ENCODE assay signal across 13 mouse cellular contexts in the genomic region with DNA sequence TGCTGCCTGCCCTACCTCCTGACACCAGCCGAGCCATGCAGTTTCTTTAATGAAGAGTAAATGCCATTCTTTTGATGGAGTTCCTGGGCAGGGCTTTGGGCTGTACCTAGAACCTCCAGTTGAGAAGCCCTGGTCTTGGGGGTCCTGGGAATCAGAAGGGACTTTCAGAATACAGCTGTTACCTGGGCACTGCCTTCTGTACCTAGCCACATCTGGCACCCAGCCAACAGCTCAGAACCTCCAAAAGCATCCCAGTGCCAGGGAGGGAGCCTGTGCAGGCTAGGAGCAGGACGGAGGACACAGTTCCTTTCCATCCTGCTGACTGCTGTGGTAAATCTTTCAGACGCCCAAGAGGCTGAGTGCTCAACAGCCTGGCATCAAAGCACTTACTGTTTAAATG.
A peak's percentile ranks its signal among the peaks of the same experiment; 100 is the strongest.
DNase-seq lines count a peak whose midpoint lies in the region; ATAC-seq and TF ChIP-seq lines count a peak whose summit lies in the region.
"Had no signal": no experiment of that assay in that cellular context is flagged by ENCODE, and none has a peak within 500 bp of the region (broad histone marks: within the 10 kb centered on the region; RNA-seq: fewer than 3 reads in every experiment).

No protein-coding gene starts in this region.

- peak; percentile 2 to 3 for DNase-seq in heart, postnatal 36 days
- no peak for DNase-seq in lung, embryonic 14.5 days
- DNase-seq in lung, postnatal 36 days: no peak
- DNase-seq in urinary bladder, adult 2 months (ENCODE audit: low spot score): peak; percentile 17
- no peak for DNase-seq in urinary bladder, adult 18-20 months (ENCODE audit: low spot score in 2 of 2)
- DNase-seq in right cerebral cortex, postnatal 4 days: no peak
- DNase-seq: cerebellum, adult 8-10 months; liver, postnatal 0 days had no signal

- H3K27ac ChIP-seq in heart, embryonic 11.5 days (ENCODE audit: low read depth, low read length): no peak overlapping the region
- H3K27ac ChIP-seq in lung, embryonic 14.5 days (ENCODE audit: low read depth): peak overlapping the region; percentile 86; the same call in 1 of the 2 replicates
- H3K27ac ChIP-seq: forebrain, embryonic 15.5 days; hindbrain, embryonic 13.5 days; midbrain, embryonic 12.5 days; neural tube, embryonic 13.5 days had no signal

- ATAC-seq in heart, embryonic 11.5 days (replicated peaks; ENCODE audit: insufficient number of reproducible peaks, low FRiP score, low TSS enrichment): no peak
- ATAC-seq in lung, embryonic 14.5 days (ENCODE audit: insufficient read depth): no peak
- ATAC-seq: forebrain, embryonic 15.5 days; liver, postnatal 0 days had no signal

- H3K9me3 ChIP-seq in heart, embryonic 11.5 days (replicated peaks; ENCODE audit: control insufficient read depth, low read length): no peaks in the 10 kb centered on the region
- H3K9me3 ChIP-seq in lung, embryonic 14.5 days (ENCODE audit: low read depth, low read length): no peaks in the 10 kb centered on the region
- H3K9me3 ChIP-seq: forebrain, embryonic 15.5 days; hindbrain, embryonic 13.5 days; midbrain, embryonic 12.5 days; neural tube, embryonic 13.5 days had no signal

- TF ChIP-seq CTCF in lung, embryonic 14.5 days (IDR thresholded peaks at IDR 0.05; ENCODE audit: low read depth): no peak

- H3K9ac ChIP-seq in heart, embryonic 11.5 days (ENCODE audit: low read depth, low read length): no peak overlapping the region
- no peak overlapping the region for H3K9ac ChIP-seq in lung, embryonic 14.5 days
- H3K9ac ChIP-seq: forebrain, embryonic 15.5 days; hindbrain, embryonic 13.5 days; liver, postnatal 0 days; midbrain, embryonic 12.5 days had no signal

- peaks cover 33% of the 10 kb centered on the region for H3K4me1 ChIP-seq in heart, embryonic 11.5 days (ENCODE audit: control insufficient read depth, insufficient read depth, low read length)
- H3K4me1 ChIP-seq in lung, embryonic 14.5 days (ENCODE audit: insufficient read depth): peaks cover 34% of the 10 kb centered on the region

- WGBS in heart, embryonic 11.5 days (ENCODE audit: insufficient replicate concordance): 73% methylated on average over 3 of the region's 3 CpGs
- WGBS in lung, embryonic 14.5 days: 66% methylated on average over 3 of the region's 3 CpGs

- no peaks in the 10 kb centered on the region for H3K27me3 ChIP-seq in heart, embryonic 11.5 days (ENCODE audit: control insufficient read depth, insufficient read depth, low read length)
- H3K27me3 ChIP-seq in lung, embryonic 14.5 days (ENCODE audit: insufficient read depth, low read length): no peaks in the 10 kb centered on the region
- H3K27me3 ChIP-seq: forebrain, embryonic 15.5 days; hindbrain, embryonic 13.5 days; midbrain, embryonic 12.5 days; neural tube, embryonic 13.5 days had no signal

- H3K36me3 ChIP-seq in heart, embryonic 11.5 days (ENCODE audit: control insufficient read depth, insufficient read depth, low read length): no peaks in the 10 kb centered on the region
- H3K36me3 ChIP-seq in lung, embryonic 14.5 days (ENCODE audit: insufficient read depth): no peaks in the 10 kb centered on the region
- H3K36me3 ChIP-seq: forebrain, embryonic 15.5 days; hindbrain, embryonic 13.5 days; midbrain, embryonic 12.5 days; neural tube, embryonic 13.5 days had no signal

- H3K4me3 ChIP-seq in heart, embryonic 11.5 days (ENCODE audit: low read depth, low read length): no peak overlapping the region
- no peak overlapping the region for H3K4me3 ChIP-seq in lung, embryonic 14.5 days (ENCODE audit: low read depth, low read length)
- H3K4me3 ChIP-seq: forebrain, embryonic 15.5 days; hindbrain, embryonic 13.5 days; midbrain, embryonic 12.5 days; neural tube, embryonic 13.5 days had no signal

- no peak overlapping the region for H3K4me2 ChIP-seq in heart, embryonic 11.5 days
- H3K4me2 ChIP-seq in lung, embryonic 14.5 days: no peak overlapping the region
- H3K4me2 ChIP-seq: forebrain, embryonic 15.5 days; hindbrain, embryonic 13.5 days; midbrain, embryonic 12.5 days; neural tube, embryonic 13.5 days had no signal

- intact Hi-C loops in heart, postnatal 36 days (cut with DNase I): loop anchor here (5.0 kb wide), 1 partner anchor 244 kb away; no protein-coding TSS in a partner anchor

Comparison
In these comparisons a context has a peak if more than half of its experiments do, and no peak if none do; other contexts are left out.
1. DNase-seq: peak in heart, postnatal 36 days (2 of 2) and urinary bladder, adult 2 months (single experiment); none in lung, embryonic 14.5 days (single experiment), lung, postnatal 36 days (single experiment), urinary bladder, adult 18-20 months (0 of 2) and right cerebral cortex, postnatal 4 days (single experiment).